Mouse (Mus musculus) urinary bladder, adult 2 months (tissue): ENCODE measurements around the gene Gm17359. TPM values are rescaled to one million over a fixed set of nuclear protein-coding genes. Genes with fewer than 3 reads are reported as not detected.

Experiments used
- DNase-seq: peaks from one replicate; pipeline ENCODE4 v3.0.0; 2022; ENCODE audit warnings: low spot score
- polyA plus RNA-seq: library from polyadenylated mRNA; depleted of rRNA; stranded (reverse); fragments of >200 nt; gene quantifications from 2 replicates; pipeline ENCODE4 v1.2.3, GENCODE M21; 2012; rRNA removed

Gene Gm17359
- polyA plus RNA-seq, 1 experiment = not detected

- no peak for DNase-seq
These were observed 139.5 kb downstream of the Gm17359 start for GRCm38 (mm10) chr3:79475980-79476379.

- no peak for DNase-seq
These were observed 141.9 kb downstream of the Gm17359 start for GRCm38 (mm10) chr3:79478400-79478799.

GRCm38 (mm10) chr3:79478880-79479279 is 142.4 kb downstream of the Gm17359 start:
- DNase-seq = no peak

GRCm38 (mm10) chr3:79484286-79485063 is 148.0 kb downstream of the Gm17359 start:
- DNase-seq = no peak

- DNase-seq = no peak
These were observed 151.6 kb downstream of the Gm17359 start for GRCm38 (mm10) chr3:79488025-79488424.

GRCm38 (mm10) chr3:79490102-79490501 is 153.6 kb downstream of the Gm17359 start:
- no peak for DNase-seq

- no peak for DNase-seq
These were observed 155.2 kb downstream of the Gm17359 start for GRCm38 (mm10) chr3:79491614-79492013.

- no peak for DNase-seq
These were observed 156.6 kb downstream of the Gm17359 start for GRCm38 (mm10) chr3:79493064-79493463.

GRCm38 (mm10) chr3:79494028-79494427 is 157.6 kb downstream of the Gm17359 start:
- DNase-seq = no peak

GRCm38 (mm10) chr3:79495151-79495550 is 158.7 kb downstream of the Gm17359 start:
- DNase-seq = no peak

GRCm38 (mm10) chr3:79496668-79497067 is 160.2 kb downstream of the Gm17359 start:
- no peak for DNase-seq

- DNase-seq = no peak
These were observed 163.8 kb downstream of the Gm17359 start for GRCm38 (mm10) chr3:79500279-79500678.

GRCm38 (mm10) chr3:79501166-79501728 is 164.8 kb downstream of the Gm17359 start:
- DNase-seq = no peak

Other genes with a start within 250 kb of the Gm17359 start
- 10.9 and 11.2 TPM in 2 replicates for gene Rapgef2, start 50.1 kb upstream of the Gm17359 start, polyA plus RNA-seq
- 8.0 and 9.7 TPM in 2 replicates for gene Fnip2, start 231.1 kb downstream of the Gm17359 start, polyA plus RNA-seq